Mouse (Mus musculus): Measurements from ENCODE around the gene Nudt17. TPM values are rescaled to one million over a fixed set of nuclear protein-coding genes. Genes with fewer than 3 reads are reported as not detected.

The Nudt17 gene
- total and polyA plus RNA-seq, 3 experiments = 0.21 to 1.9 (median 1.0) TPM

DNA sequence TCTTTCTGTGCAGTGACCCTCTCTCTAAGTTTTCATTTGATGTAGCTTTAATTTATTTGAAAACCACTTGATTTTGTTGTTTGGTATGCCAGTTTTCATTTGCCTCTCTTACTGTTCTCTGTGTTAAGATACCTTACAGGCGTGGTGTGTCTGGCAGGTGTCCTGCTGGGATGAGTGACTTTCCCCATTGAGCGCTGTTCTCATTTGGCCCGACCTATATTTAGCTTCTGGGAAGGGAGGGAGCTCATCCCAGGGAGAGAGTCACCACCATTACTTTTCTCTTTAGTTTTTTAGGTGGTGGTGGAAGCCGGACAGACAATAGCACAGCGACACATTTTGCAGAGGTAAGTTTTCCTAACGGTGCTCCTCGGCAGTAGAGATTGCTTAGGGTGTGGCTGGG is 49.3 kb upstream of the Nudt17 start:
- Histone ChIP-seq H3K4me2 (ENCODE audit: insufficient read depth, low read depth, poor library complexity, severe bottlenecking) (no peak overlapping the region), H3K79me2 (replicated peaks; ENCODE audit: control insufficient read depth, extremely low read depth, insufficient read depth, poor library complexity, severe bottlenecking) (no peaks in the 10 kb centered on the region), H3K9me3 (replicated peaks; ENCODE audit: low read length) (no peaks in the 10 kb centered on the region), H3K36me3 (replicated peaks in 1 of 2; ENCODE audit: control insufficient read depth in 1 of 2, insufficient read depth in 1 of 2, low read length in 1 of 2) (peaks cover 2 to 22% of the 10 kb centered on the region in 2 experiments), H3K27ac (ENCODE audit: insufficient read depth, low read depth) (no peak overlapping the region), H3K4me1 (ENCODE audit: control insufficient read depth in 1 of 2, insufficient read depth in 2 of 2) (peaks cover 0 to 40% of the 10 kb centered on the region in 2 experiments; a peak in 2 of 4 replicates), H3K4me3 (replicated peaks in 1 of 3; ENCODE audit: low read depth in 2 of 3, low read length in 2 of 3, poor library complexity in 1 of 3) (no peak overlapping the region), H3K27me3 (replicated peaks) (no peaks in the 10 kb centered on the region), H3K9ac (ENCODE audit: insufficient read depth, low read depth) (no peak overlapping the region)
- dilution Hi-C loops (cut with MboI; ENCODE audit: extremely low pct_ligation_motif_present, extremely low pct_unique_long_range_greater_than_20kb, low sequenced_read_pairs) = no loop called here
- TF ChIP-seq EP300 (IDR thresholded peaks at IDR 0.05; ENCODE audit: low read length) (no peak), JUN (IDR thresholded peaks at IDR 0.05; ENCODE audit: insufficient read depth, low read depth, low read length) (no peak), E2F4 (IDR thresholded peaks at IDR 0.05; ENCODE audit: insufficient replicate concordance, low read depth, low read length) (no peak), POLR2A (IDR thresholded peaks at IDR 0.05; ENCODE audit: low read depth, low read length) (no peak), CHD1 (IDR thresholded peaks at IDR 0.05; ENCODE audit: low read depth, low read length) (no peak), NELFE (IDR thresholded peaks at IDR 0.05; ENCODE audit: low read depth, low read length) (no peak), UBTF (IDR thresholded peaks at IDR 0.05; ENCODE audit: low read depth, low read length) (no peak), ZKSCAN1 (IDR thresholded peaks at IDR 0.05; ENCODE audit: borderline replicate concordance, low read depth, low read length) (no peak), NRF1 (IDR thresholded peaks at IDR 0.05; ENCODE audit: low read depth, low read length) (no peak), KAT2A (IDR thresholded peaks at IDR 0.05; ENCODE audit: insufficient replicate concordance, low read length) (no peak), MAFK (IDR thresholded peaks at IDR 0.05; ENCODE audit: insufficient replicate concordance, low read length) (no peak), CHD2 (IDR thresholded peaks at IDR 0.05; ENCODE audit: low read length) (no peak), JUND (conservative IDR thresholded peaks at IDR 0.05; ENCODE audit: low read depth, low read length) (no peak), USF2 (conservative IDR thresholded peaks at IDR 0.05; ENCODE audit: low read depth, low read length) (no peak), MXI1 (IDR thresholded peaks at IDR 0.05; ENCODE audit: low read depth, low read length) (no peak), GABPA (IDR thresholded peaks at IDR 0.05; ENCODE audit: insufficient replicate concordance, low read depth, low read length) (no peak), MAX (IDR thresholded peaks at IDR 0.05; ENCODE audit: low read length) (no peak), MEF2A (IDR thresholded peaks at IDR 0.05; ENCODE audit: borderline replicate concordance, low read depth, low read length) (no peak), RAD21 (IDR thresholded peaks at IDR 0.05; ENCODE audit: low read depth, low read length) (no peak)
- in situ Hi-C loops (cut with MboI; ENCODE audit: low pct_ligation_motif_present, low pct_unique_long_range_greater_than_20kb, low sequenced_read_pairs) = no loop called here
- DNase-seq (ENCODE audit: extremely low read depth) = no peak

GRCm38 (mm10) chr3:96755935-96756334 is 47.6 kb upstream of the Nudt17 start:
- dilution Hi-C loops (cut with MboI; ENCODE audit: extremely low pct_ligation_motif_present, extremely low pct_unique_long_range_greater_than_20kb, low sequenced_read_pairs) = no loop called here
- in situ Hi-C loops (cut with MboI; ENCODE audit: low pct_ligation_motif_present, low pct_unique_long_range_greater_than_20kb, low sequenced_read_pairs) = no loop called here
- Histone ChIP-seq H3K9me3 (replicated peaks; ENCODE audit: low read length) (no peaks in the 10 kb centered on the region), H3K27me3 (replicated peaks) (no peaks in the 10 kb centered on the region), H3K9ac (ENCODE audit: insufficient read depth, low read depth) (no peak overlapping the region), H3K4me1 (ENCODE audit: control insufficient read depth in 1 of 2, insufficient read depth in 2 of 2) (peaks cover 0 to 39% of the 10 kb centered on the region in 2 experiments; a peak in 2 of 4 replicates), H3K36me3 (replicated peaks in 1 of 2; ENCODE audit: control insufficient read depth in 1 of 2, insufficient read depth in 1 of 2, low read length in 1 of 2) (peaks cover 0 to 16% of the 10 kb centered on the region in 2 experiments), H3K79me2 (replicated peaks; ENCODE audit: control insufficient read depth, extremely low read depth, insufficient read depth, poor library complexity, severe bottlenecking) (0 out of 2 replicates have a peak, but pooled peaks cover 2% of the 10 kb centered on the region), H3K27ac (ENCODE audit: insufficient read depth, low read depth) (no peak overlapping the region), H3K4me2 (ENCODE audit: insufficient read depth, low read depth, poor library complexity, severe bottlenecking) (no peak overlapping the region), H3K4me3 (replicated peaks in 1 of 3; ENCODE audit: low read depth in 2 of 3, low read length in 2 of 3, poor library complexity in 1 of 3) (no peak overlapping the region)
- DNase-seq (ENCODE audit: extremely low read depth) = no peak
- TF ChIP-seq USF2 (conservative IDR thresholded peaks at IDR 0.05; ENCODE audit: low read depth, low read length) = no peak
- no peak for TF ChIP-seq POLR2A (IDR thresholded peaks at IDR 0.05; ENCODE audit: low read depth, low read length)
- TF ChIP-seq ELF1 (IDR thresholded peaks at IDR 0.05; ENCODE audit: low read depth, low read length) = no peak
- TF ChIP-seq MXI1 (IDR thresholded peaks at IDR 0.05; ENCODE audit: low read depth, low read length) = no peak
- TF ChIP-seq HCFC1 (IDR thresholded peaks at IDR 0.05; ENCODE audit: low read depth, low read length) = no peak
- no peak for TF ChIP-seq MAX (IDR thresholded peaks at IDR 0.05; ENCODE audit: low read length)

All from CH12.LX (cell line).